Mouse (Mus musculus): Measurements from ENCODE around the gene Itgb1bp1.
A peak's percentile ranks its signal among the peaks of the same experiment; 100 is the strongest.

Itgb1bp1 gene

DNA sequence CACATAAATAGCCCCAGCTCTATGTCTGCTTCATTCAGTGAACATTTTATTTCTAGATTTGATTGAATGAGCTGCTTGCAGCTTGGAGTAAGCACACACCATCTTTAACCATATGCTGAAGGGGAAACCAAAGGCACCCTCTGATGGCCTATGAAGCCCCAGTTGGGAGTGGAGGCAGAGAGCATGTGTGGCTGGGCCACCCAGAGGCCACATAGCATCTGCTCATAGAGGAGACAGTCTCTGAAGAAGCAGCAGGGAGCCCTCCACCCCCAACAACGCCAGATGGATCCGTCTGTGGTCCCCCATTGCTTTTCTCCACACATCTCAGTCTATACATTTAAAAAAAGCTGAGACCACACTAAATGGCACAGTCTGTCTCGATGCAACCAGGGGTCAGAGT lies 44.1 kb downstream of the Itgb1bp1 start:
- no peak for DNase-seq

DNA sequence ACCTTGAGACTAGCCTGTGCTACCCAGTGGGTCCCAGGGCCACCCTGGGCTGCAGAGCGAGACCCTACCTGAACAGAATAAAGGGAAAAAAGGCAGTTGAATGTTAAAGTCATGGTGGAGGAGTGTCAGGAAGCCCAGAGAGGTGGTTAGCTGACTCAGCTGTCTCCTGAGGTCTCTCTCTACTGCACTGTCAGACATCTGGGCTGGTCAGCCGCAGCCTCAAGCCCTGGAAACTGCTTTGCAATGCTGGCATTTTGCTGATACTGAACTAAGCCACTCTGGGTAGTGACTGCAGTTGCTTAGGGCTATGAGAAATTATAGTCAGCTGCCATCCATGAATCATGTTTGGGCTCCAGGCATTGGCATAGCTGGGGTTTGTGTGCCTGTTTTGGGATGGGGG lies 51.5 kb downstream of the Itgb1bp1 start:
- peak in 1 of 2 experiments; percentile 17 for DNase-seq

GRCm38 (mm10) chr12:21233727-21234126 lies 52.4 kb downstream of the Itgb1bp1 start:
- DNase-seq = no peak

GRCm38 (mm10) chr12:21229076-21229918 lies 56.8 kb downstream of the Itgb1bp1 start:
- no peak for DNase-seq

- DNase-seq = no peak
Measured at GRCm38 (mm10) chr12:21228650-21229049, 57.4 kb downstream of the Itgb1bp1 start.

DNA sequence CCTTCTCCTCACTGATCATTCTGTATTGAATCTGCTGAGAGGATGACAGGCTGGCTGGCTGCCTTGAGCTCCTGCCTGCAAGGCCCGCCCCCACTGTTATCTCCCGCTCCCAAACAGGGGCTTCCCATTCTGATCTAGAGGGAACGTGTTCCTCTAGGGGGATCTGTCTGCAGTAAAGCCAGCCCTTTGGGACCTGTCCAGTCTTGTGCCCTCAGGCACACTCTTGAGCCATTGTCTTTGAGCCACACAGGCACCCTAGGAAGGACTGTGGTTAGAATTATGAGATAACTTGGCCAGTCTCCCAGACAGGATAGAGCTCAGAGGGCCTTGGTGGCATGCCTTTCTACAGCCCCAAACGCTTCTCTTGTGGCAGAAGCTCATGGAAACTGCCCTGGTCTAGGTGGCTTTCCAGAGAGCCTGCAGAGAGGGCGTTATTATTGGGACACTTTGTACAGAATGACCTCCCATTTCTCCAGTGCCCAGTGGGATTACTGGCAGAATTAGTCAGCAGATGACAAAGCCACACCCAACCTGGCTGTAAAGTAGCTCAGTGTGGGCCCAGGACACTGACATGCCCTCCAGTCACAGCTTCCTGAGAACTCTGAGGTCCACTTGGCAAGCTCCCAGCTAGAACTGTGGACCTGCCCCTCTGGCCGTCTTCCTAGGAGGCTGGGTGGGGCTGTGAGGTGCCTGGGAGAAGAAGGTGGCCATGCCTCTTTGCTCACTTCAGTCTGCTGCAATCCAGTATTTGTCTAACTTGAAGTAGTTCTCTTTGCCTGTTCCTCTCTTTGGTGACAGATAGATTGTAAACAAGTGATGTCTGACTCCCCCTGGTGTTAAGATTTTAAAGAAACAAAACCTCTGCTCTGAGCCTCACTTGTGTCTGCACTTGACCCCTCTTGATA lies 58.8 kb downstream of the Itgb1bp1 start:
- peak; percentile 62 to 76 for DNase-seq

DNA sequence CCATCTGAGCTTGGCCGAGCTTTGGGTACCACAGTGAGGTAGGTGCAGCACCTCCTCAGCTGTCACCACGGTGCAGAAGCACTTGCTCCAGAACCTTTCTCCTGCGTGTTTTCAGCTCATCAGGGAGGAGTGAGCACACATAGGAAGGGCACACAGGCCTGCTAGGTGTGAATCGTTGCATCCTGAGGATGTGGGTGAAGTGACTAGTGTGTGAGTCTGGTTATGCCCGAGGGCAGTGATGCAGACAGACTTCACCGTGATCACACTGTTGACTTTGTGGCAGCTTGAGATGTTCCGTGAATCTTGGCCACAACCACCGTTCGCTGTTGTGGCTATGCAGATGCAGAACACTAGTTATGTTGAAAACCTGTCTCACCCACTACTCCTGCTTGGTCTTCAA lies 59.8 kb downstream of the Itgb1bp1 start:
- DNase-seq = no peak

- DNase-seq = no peak
Measured at GRCm38 (mm10) chr12:21225358-21225757, 60.7 kb downstream of the Itgb1bp1 start.

GRCm38 (mm10) chr12:21223923-21224322 lies 62.2 kb downstream of the Itgb1bp1 start:
- no peak for DNase-seq

DNA sequence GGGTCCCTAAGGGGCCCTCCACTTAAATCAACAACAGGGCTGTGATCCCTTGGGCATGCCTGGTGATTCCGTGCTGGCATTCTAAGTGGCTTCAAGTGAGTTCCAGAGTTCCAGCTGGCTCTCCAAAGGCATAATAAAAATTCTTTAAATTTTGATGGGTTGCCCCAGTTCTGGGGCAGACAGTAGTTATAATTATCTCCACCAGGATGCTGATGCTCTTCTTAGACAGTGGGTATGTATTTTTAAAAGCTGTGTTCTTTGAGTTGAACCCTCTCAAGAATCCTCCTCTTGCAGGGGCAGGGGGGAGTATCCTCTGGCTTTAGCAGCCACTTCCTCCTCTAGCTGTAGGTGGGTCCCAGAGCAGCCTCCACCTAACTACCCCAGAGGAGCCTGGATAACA lies 65.5 kb downstream of the Itgb1bp1 start:
- no peak for DNase-seq

GRCm38 (mm10) chr12:21217776-21218444 lies 68.2 kb downstream of the Itgb1bp1 start:
- no peak for DNase-seq

GRCm38 (mm10) chr12:21214551-21215165 lies 71.4 kb downstream of the Itgb1bp1 start:
- no peak for DNase-seq

- DNase-seq = no peak
Measured at GRCm38 (mm10) chr12:21212876-21213275, 73.2 kb downstream of the Itgb1bp1 start.

DNA sequence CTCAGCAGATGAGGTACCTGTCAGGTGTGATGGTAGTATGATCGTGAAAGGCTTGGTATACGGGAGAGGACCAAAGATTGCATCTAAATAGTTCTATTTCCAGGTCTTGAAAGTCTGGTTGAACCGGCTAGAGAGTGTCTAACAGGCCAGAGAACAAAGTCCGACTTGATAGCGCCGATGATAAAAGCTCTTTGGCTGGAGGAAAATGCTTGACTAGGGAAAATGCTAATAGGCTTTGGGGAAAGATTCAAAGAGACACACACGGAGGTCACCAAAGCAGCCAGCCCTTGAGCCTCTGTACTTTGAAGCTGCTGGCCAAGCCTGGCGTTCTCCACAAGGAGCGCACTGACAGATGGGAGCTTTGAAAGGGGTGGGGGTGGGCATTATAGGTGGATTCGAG lies 76.8 kb downstream of the Itgb1bp1 start:
- DNase-seq = no peak

DNA sequence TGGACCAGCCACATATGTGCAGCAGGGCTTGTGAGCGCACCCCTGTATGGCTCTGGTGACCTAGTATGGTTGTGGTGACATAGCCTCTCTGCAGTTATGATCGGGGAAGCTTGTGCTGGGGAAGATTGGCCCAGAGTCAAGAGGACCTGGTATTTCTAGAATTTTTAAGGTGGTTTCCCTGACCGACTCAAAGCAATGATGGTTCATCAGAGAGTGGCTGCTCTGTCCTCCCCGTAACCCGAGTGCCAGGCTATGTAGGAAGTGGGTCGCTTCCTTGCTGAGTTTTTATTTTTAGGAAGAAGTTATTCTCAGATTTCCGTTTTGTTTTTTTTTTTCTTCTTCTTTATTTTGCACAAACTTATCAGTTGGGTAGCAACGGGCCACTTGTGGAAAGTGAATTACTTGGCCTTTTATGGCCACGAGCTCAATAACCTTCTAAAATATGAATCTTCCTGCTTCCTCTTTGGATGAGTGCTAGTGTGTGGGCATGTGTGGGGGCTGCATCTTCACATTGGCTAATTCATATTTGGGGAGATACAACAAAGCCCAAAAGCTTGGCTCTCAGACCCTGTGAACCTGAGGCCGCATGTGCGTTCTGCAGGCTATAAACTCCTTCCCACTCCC lies 77.8 kb downstream of the Itgb1bp1 start:
- no peak for DNase-seq

DNA sequence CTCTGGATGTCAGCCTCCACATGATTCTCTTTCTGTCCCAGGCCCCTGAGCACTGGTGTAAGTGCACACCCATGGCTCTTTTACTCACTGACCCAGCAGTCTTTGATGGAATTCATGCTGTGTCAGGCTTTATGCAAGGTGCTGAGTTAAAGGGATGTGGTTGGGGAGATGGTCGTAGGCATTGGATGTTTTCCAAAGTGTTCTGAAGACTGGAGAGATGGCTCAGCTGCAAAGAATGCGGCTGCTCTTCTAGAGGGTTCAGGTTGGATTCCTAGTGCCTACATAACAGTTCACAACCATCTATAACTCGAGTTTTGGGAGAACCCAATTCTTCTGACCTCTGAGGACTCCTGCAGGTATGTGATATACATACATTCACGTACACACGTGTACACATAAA lies 78.7 kb downstream of the Itgb1bp1 start:
- DNase-seq = no peak

DNA sequence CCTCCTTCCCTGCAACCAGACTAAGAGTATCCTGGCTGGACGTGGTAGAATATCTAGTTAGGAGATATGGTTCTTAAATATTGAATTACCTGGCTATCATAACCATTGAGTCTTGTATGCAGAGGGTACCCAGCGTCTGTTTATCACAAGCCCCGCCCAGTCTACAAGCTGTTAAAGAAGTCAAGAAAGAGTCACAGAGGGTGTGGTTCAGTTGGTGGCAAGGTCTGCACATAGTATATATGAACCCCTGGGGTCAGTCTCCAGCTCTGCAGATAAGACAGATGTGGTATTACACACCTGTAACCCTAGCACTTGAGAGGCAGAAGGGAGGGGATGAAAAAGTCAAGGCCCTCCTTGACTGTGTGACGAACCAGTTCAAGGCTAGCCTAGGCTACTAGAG lies 80.3 kb downstream of the Itgb1bp1 start:
- no peak for DNase-seq

GRCm38 (mm10) chr12:21204701-21205312 lies 81.3 kb downstream of the Itgb1bp1 start:
- peak; percentile 51 to 70 for DNase-seq

GRCm38 (mm10) chr12:21201485-21202269 lies 84.4 kb downstream of the Itgb1bp1 start:
- no peak for DNase-seq

DNA sequence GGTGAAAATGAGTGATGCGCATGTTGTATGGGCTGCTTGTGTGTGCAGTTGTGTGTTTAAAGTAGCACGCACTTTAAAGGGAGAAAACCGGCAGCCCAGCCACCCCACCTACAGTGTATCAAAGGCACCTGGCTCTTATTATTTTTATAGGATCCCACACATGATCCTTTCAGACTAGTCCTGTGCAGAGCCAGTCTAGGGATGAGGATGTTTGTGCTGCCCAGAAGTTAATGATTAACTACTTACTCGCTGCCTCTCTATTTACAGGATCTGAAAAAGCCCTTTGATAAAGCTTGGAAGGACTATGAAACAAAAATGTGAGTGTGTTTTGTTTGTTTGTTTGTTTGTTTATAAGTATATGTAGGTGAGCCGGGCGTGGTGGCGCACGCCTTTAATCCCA lies 85.5 kb downstream of the Itgb1bp1 start:
- no peak for DNase-seq

DNA sequence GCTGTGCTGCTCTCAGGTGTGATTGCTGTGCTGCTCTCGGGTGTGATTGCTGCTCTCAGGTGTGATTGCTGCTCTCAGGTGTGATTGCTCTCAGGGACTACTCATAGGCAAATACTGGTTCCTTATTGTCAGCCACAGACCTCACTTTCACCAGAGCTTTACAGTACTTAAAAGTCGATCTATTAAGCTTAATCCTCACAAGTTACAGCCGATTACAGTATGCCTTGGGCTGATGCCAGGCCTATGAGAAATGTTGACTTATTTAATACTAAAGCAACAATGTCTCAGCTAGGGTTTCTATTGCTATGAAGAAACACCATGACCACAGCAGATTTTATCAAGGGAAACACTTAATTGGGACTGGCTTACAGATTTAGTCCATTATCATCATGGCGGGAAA lies 89.7 kb downstream of the Itgb1bp1 start:
- no peak for DNase-seq

Measured in kidney, postnatal 4 days (tissue).